Mouse (Mus musculus) bone marrow, adult 2 months (tissue): Measurements from ENCODE around the gene Ncam2.

ENCODE experiments used
- CTCF ChIP-seq: fragments of 200-500 bp; IDR thresholded peaks from 2 replicates; pipeline ENCODE4 v1.5.1; 2011; ENCODE audit warnings: low read length, control low read depth; ENCODE audit not compliant: control insufficient read depth, insufficient read depth
- POLR2A ChIP-seq: fragments of 200-500 bp; IDR thresholded peaks from 2 replicates; pipeline ENCODE4 v1.6.1; 2011; ENCODE audit warnings: low read depth, mild to moderate bottlenecking, control low read depth, low read length, borderline replicate concordance; ENCODE audit not compliant: control insufficient read depth

DNA sequence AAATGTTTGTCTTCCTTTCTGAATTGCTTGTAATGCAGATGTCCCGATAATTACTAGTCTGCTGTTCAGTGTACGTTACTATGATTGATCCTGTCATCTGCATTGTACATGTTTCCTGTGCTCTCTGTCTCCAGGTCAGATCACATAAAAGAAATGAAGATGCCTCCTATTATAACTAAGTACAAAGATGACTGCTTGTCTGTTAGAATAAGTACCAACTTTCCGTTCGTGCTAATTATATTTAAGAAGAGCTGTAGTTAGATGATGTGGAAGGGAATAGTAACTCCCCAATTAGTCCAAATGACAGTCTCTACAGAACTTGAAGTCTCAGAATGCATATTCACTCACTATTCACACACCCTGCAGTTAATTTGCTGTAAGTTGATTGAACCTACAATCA, 179.9 kb downstream of the Ncam2 start:
- TF ChIP-seq POLR2A (no peak), CTCF (no peak)
